Mouse (Mus musculus): ENCODE data around the gene Pla2g4f.
A peak's percentile ranks its signal among the peaks of the same experiment; 100 is the strongest.

The Pla2g4f gene

DNA sequence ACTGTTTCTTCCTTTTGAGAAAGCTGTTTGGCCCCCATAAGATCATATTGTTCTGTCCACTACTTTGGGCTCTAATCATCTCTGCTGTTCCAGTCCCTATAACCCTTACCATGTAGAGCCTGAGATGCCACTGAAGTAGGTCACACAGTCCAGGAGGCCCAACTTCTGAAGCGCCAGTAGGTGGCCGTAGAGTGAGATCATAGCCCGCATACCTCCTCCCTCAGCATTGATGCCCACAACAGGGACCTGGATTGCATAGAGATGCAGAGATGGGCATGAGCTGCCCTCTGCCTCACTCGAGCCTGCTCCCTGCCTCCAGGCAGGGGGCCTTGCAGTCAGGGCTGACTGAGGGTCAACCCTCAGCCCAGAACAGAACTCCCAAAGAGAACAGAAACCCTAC is 37.0 kb downstream of the Pla2g4f start:
- DNase-seq = no peak

DNA sequence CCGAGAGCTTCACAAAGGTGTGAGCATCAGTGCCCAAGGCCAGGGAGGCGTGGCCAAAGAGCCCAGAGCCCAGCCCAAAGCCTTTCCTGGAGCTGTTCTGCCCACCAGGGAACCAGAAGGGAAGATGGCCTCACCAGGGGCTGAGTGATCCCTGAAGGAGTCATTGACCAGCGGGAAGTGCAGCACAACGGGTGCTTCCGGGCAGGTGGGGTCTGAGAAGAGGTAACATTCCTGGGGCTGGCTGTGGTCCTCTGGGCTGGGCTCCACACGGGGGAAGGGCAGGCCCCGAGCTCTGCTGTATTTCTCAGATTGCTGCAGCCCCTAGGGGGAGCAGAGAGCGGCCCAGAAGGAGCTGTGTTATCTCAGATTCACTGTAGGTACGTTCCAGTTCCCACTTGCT is 45.3 kb downstream of the Pla2g4f start:
- DNase-seq = peak; percentile 13

DNA sequence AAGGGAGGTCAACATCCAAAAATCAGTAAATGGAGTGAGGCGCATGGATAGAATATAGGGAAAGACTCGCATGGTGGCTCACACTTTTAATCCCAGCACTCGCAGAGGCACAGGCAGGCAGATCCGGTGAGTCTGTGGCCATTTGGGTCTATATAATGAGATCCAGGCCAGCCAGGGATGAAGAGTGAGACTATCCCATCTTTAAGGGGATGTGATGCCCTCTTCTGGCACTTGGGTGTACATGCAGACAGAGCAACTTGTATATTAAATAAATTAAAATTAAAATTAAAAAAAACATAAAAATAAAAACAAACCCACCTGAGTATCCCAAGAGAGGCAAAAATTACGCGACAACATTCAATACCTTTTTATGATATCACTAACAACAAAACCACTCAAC is 48.4 kb downstream of the Pla2g4f start:
- DNase-seq = no peak

DNA sequence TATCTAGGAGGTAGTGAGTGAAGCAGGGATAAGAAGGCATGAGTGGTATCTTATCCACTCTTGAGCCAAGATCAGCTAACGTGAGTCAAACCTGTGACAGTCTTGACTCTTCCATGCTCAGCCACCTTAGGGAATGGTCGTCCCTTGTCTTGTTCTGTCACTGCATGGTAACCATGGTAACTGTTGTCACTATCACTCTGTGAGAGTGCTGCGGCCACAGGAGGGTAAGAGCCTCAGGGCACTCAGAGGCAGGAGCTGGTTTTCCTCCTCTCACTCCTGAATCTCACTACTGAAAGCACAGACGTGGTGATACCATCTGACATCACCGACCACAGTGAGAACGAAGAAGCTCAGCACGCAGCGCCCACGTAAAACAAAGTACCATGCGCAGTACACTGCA is 49.1 kb downstream of the Pla2g4f start:
- DNase-seq = no peak

DNA sequence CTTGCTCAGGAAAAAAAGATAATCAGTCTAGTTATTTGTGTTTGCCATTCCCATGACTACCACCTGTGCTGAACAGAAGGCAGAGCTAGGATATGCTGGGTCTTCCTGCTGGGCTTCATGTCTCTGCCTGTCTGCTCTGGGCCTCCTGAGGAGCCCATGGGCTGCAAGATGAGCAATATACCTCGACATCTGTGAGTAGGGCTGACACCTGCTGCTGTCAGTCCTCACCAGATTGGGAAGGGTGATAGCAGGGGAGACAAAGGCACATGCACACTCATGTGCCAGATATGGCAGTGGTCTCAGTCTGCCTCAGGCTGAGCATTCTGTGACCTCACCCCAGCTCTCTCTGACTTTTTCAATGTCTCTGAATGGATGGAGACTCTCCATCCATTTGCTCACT is 51.1 kb downstream of the Pla2g4f start:
- DNase-seq = no peak

DNA sequence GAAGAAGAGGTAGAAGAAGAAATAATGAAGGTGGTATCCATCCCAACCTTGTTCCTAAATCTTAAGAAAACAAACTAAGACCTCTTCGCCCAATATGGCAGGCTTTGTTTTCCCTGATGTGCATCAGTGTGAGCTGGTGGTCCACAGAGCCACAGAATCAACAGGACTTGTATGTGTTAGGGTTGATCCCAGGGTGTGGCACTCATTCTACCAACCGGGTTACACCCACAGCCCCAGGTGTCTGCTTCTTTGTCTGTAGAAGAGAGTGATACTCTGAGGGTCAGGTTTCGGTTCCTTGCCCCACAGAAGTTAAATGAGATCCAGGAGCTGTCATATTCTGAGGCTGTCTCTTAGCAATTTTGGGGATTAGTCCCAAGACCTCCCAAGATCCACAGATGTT is 52.6 kb downstream of the Pla2g4f start:
- DNase-seq = no peak

DNA sequence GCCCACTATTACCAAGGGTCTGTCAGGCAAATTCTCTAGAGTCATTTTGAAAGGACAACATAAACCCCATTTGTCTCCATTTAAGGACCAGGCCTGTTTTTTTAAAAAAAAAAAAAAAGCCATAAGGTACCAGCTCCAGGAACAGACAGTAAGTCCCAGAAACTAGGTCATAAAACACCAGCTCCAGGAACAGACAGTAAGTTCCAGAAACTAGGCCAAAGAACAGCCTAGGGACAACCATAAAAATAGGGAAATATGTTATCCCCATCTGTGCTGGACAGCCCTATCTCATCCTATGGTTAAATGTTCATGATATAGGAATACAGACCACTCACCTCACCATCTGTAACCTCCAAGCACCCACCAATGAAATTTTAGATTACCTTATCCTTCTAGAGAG is 57.7 kb downstream of the Pla2g4f start:
- no peak for DNase-seq

DNA sequence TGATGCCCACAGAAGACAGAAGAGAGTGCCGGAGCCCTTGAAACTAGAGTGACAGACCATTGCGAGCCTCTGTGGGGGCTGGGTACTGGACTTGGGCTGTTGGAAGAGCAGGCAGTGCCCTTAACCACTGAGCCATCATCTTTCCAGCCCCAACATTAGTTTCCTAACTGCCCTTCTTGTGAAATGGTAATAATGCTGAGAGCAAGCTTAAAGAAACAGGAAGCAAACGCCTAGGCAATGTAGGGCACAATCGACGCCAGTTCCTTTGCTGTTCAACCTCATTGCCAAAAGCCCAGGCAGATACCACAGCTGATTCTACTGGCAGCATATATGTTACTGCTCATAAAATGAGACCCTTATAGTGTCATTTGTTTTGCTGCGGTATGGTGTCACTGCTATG is 61.3 kb downstream of the Pla2g4f start:
- DNase-seq = no peak

Data from thymus, postnatal 14 days (tissue).